In the genomic region with DNA sequence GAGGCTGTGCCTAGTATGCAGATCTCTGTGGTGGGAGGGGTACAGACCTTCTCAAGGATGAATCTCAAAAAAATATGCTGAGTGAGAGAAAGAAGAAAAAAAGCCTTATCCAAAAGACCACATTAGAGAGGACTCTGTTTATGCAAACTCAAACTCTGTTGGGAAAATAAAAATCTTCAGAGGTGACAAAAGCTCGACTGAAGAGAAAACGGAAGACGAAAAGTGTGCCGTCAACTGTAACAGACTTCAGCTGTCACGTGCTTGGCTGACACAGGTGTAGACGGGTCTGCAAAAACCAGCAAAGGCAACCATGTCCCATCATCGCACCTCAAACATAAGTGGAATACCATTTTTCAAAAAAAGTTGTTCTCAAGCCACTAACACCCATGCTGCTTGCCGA, we compare ENCODE assay signal across 7 mouse cellular contexts. TPM values are rescaled to one million over a fixed set of nuclear protein-coding genes. Genes with fewer than 3 reads are reported as not detected.
DNase-seq lines count a peak whose midpoint lies in the region; ATAC-seq lines count a peak whose summit lies in the region.

No protein-coding gene starts in this region.

- 27% methylated on average over 8 of the region's 8 CpGs for WGBS in lung, embryonic 16.5 days
- WGBS in forebrain, embryonic 12.5 days = 75% methylated on average over 8 of the region's 8 CpGs
- 70% methylated on average over 8 of the region's 8 CpGs for WGBS in liver, embryonic 11.5 days

- H3K4me2 ChIP-seq in lung, embryonic 16.5 days (ENCODE audit: low read depth, low read length) = peak overlapping the region; percentile 90
- peak overlapping the region; percentile 80 for H3K4me2 ChIP-seq in forebrain, embryonic 12.5 days
- H3K4me2 ChIP-seq in liver, embryonic 11.5 days = peak overlapping the region; percentile 85

- no peak overlapping the region for H3K27ac ChIP-seq in lung, embryonic 16.5 days (ENCODE audit: low read length)
- H3K27ac ChIP-seq in forebrain, embryonic 12.5 days = no peak overlapping the region
- no peak overlapping the region for H3K27ac ChIP-seq in liver, embryonic 11.5 days (ENCODE audit: low read depth, low read length)

- H3K36me3 ChIP-seq in lung, embryonic 16.5 days (ENCODE audit: control insufficient read depth, insufficient read depth, low read length) = no peaks in the 10 kb centered on the region
- H3K36me3 ChIP-seq in forebrain, embryonic 12.5 days (replicated peaks) = no peaks in the 10 kb centered on the region
- H3K36me3 ChIP-seq in liver, embryonic 11.5 days (ENCODE audit: control insufficient read depth, insufficient read depth, low read length) = no peaks in the 10 kb centered on the region

- DNase-seq in lung, postnatal 25 days (ENCODE audit: low spot score) = no peak
- no peak for DNase-seq in liver, embryonic 11.5 days (ENCODE audit: low spot score)
- DNase-seq in thymus, postnatal 10 days (ENCODE audit: low spot score in 2 of 2) = peak; percentile 27 to 29
- no peak for DNase-seq in urinary bladder, postnatal 14 days (ENCODE audit: low spot score)
- no peak for DNase-seq in cerebellum, adult 18-20 months

- ATAC-seq in lung, embryonic 16.5 days (ENCODE audit: low read depth) = no peak
- no peak for ATAC-seq in forebrain, embryonic 12.5 days (ENCODE audit: low FRiP score)
- ATAC-seq in liver, embryonic 11.5 days (replicated peaks; ENCODE audit: low FRiP score) = no peak

- peaks cover 26% of the 10 kb centered on the region for H3K4me1 ChIP-seq in lung, embryonic 16.5 days (replicated peaks; ENCODE audit: control insufficient read depth, insufficient read depth, low read length)
- peaks cover 36% of the 10 kb centered on the region for H3K4me1 ChIP-seq in forebrain, embryonic 12.5 days
- peaks cover 20% of the 10 kb centered on the region for H3K4me1 ChIP-seq in liver, embryonic 11.5 days (replicated peaks; ENCODE audit: control insufficient read depth, insufficient read depth, low read length)

- no peaks in the 10 kb centered on the region for H3K27me3 ChIP-seq in lung, embryonic 16.5 days (ENCODE audit: control insufficient read depth, insufficient read depth, low read depth, low read length)
- peaks cover 4% of the 10 kb centered on the region for H3K27me3 ChIP-seq in forebrain, embryonic 12.5 days
- H3K27me3 ChIP-seq in liver, embryonic 11.5 days (replicated peaks; ENCODE audit: control insufficient read depth, insufficient read depth, low read length) = no peaks in the 10 kb centered on the region

- no peak overlapping the region; the same call in 1 of the 2 replicates for H3K9ac ChIP-seq in lung, embryonic 16.5 days (ENCODE audit: low read length)
- peak overlapping the region; percentile 99; the same call in 1 of the 2 replicates for H3K9ac ChIP-seq in forebrain, embryonic 12.5 days
- H3K9ac ChIP-seq in liver, embryonic 11.5 days (ENCODE audit: low read depth, low read length) = no peak overlapping the region

- H3K9me3 ChIP-seq in lung, embryonic 16.5 days (ENCODE audit: control insufficient read depth, low read length) = no peaks in the 10 kb centered on the region
- H3K9me3 ChIP-seq in forebrain, embryonic 12.5 days = no peaks in the 10 kb centered on the region
- no peaks in the 10 kb centered on the region for H3K9me3 ChIP-seq in liver, embryonic 11.5 days (ENCODE audit: control insufficient read depth, low read length)

- H3K4me3 ChIP-seq in lung, embryonic 16.5 days (ENCODE audit: low read length) = peak overlapping the region; percentile 99
- peak overlapping the region; percentile 97 for H3K4me3 ChIP-seq in forebrain, embryonic 12.5 days (replicated peaks)
- H3K4me3 ChIP-seq in liver, embryonic 11.5 days (ENCODE audit: low read depth, low read length) = peak overlapping the region; percentile 99

RNA-seq across cellular contexts. Expression of gene Ubqln1, which starts 1.7 kb away (rescaled TPM):
- 81.0 and 87.8 TPM in 2 replicates for polyA plus RNA-seq in lung, embryonic 16.5 days (2015; fragmentation: Nextera tagmentation; extraction: Ambion mirVana)
- 162 and 172 TPM in 2 replicates for polyA plus RNA-seq in forebrain, embryonic 12.5 days (2016; fragmentation: Nextera tagmentation; extraction: Ambion mirVana)
- 95.5 and 103 TPM in 2 replicates for polyA plus RNA-seq in liver, embryonic 11.5 days (2014; fragmentation: Nextera tagmentation; extraction: Ambion mirVana)

RNA-seq across cellular contexts. Expression of gene Idnk, which starts 56.4 kb away (rescaled TPM):
- 37.2 and 41.8 TPM in 2 replicates for polyA plus RNA-seq in lung, embryonic 16.5 days (2015; fragmentation: Nextera tagmentation; extraction: Ambion mirVana)
- 54.7 and 59.5 TPM in 2 replicates for polyA plus RNA-seq in forebrain, embryonic 12.5 days (2016; fragmentation: Nextera tagmentation; extraction: Ambion mirVana)
- 37.9 and 38.0 TPM in 2 replicates for polyA plus RNA-seq in liver, embryonic 11.5 days (2014; fragmentation: Nextera tagmentation; extraction: Ambion mirVana)

Comparison
In these comparisons a context has a peak if more than half of its experiments do, and no peak if none do; other contexts are left out.
1. DNase-seq: peak in thymus, postnatal 10 days (2 of 2); none in lung, postnatal 25 days (single experiment), liver, embryonic 11.5 days (single experiment), urinary bladder, postnatal 14 days (single experiment) and cerebellum, adult 18-20 months (0 of 2).
2. Peak in every context shown above with its lines, with median percentiles within 50 percentile points of each other: H3K4me2 ChIP-seq and H3K4me3 ChIP-seq.